Mouse (Mus musculus) limb, embryonic 14.5 days (tissue): ENCODE measurements at regions not wholly inside any gene's neighbourhood (a gene's known extent, or its start where the extent isn't known, plus 50 kb on each side); places are given as distances from the start of the nearest gene placed in this dataset.

Source experiments
- ATAC-seq: fragments of 200-750 bp; cut with Nextera tagmentation; 2 replicates; pipeline ENCODE4 v1.8.0; 2017; ENCODE audit warnings: low read depth, moderate number of reproducible peaks, moderate TSS enrichment; ENCODE audit not compliant: low FRiP score
- DNase-seq: peaks from one replicate; pipeline ENCODE4 v3.0.0-alpha.2; 2015; ENCODE audit warnings: low spot score
- H3K27ac ChIP-seq: fragments of 300-500 bp; sonication (generic); replicated peaks from 2 replicates; pipeline ENCODE4 v1.5.1; 2014; ENCODE audit warnings: low read depth, mild to moderate bottlenecking, low read length, moderate library complexity, mixed read lengths
- H3K27me3 ChIP-seq: fragments of 300-500 bp; sonication (generic); 2 replicates; pipeline ENCODE4 v1.6.1; 2014; ENCODE audit warnings: low read length, mixed read lengths; ENCODE audit not compliant: control insufficient read depth, insufficient read depth
- H3K36me3 ChIP-seq: fragments of 300-500 bp; sonication (generic); 2 replicates; pipeline ENCODE4 v1.6.1; 2014; ENCODE audit warnings: mild to moderate bottlenecking, low read length, moderate library complexity, mixed read lengths; ENCODE audit not compliant: control insufficient read depth, insufficient read depth
- H3K4me1 ChIP-seq: fragments of 300-500 bp; sonication (generic); 2 replicates; pipeline ENCODE4 v1.6.1; 2014; ENCODE audit warnings: antibody characterized with exemption, low read length, mixed read lengths; ENCODE audit not compliant: control insufficient read depth, insufficient read depth
- H3K4me2 ChIP-seq: fragments of 300-500 bp; sonication (generic); replicated peaks from 2 replicates; pipeline ENCODE4 v1.6.1; 2014; ENCODE audit warnings: low read depth, mild to moderate bottlenecking, low read length, moderate library complexity; ENCODE audit not compliant: severe bottlenecking
- H3K4me3 ChIP-seq: fragments of 300-500 bp; sonication (generic); replicated peaks from 2 replicates; pipeline ENCODE4 v1.5.1; 2014; ENCODE audit warnings: low read length
- H3K9ac ChIP-seq: fragments of 300-500 bp; sonication (generic); 2 replicates; pipeline ENCODE4 v1.6.1; 2014; ENCODE audit warnings: mild to moderate bottlenecking, low read depth, low read length, moderate library complexity; ENCODE audit not compliant: severe bottlenecking
- H3K9me3 ChIP-seq: fragments of 300-500 bp; sonication (generic); 2 replicates; pipeline ENCODE4 v1.6.1; 2016; ENCODE audit warnings: low read length; ENCODE audit not compliant: control insufficient read depth
- POLR2A ChIP-seq: fragments of 200-500 bp; IDR thresholded peaks from 2 replicates; pipeline ENCODE4 v1.8.0; 2012; ENCODE audit warnings: inconsistent platforms, mild to moderate bottlenecking, moderate library complexity, borderline replicate concordance; ENCODE audit not compliant: insufficient read depth, insufficient read length; ENCODE audit errors: extremely low read depth
- WGBS: fragments of 180-500 bp; shearing (Covaris S2); extraction: QIAGEN DNeasy Blood & Tissue Kit; methylation state at CpG from one replicate; pipeline ENCODE4 v1.1.7; 2014; 5-methylcytosine and 5-hydroxymethylcytosine counted together

GRCm38 (mm10) chr16:26235239-26235638 is 129.7 kb upstream of the P3h2 start:
- no peak for TF ChIP-seq POLR2A
- DNase-seq, result no peak
- H3K4me1 ChIP-seq, result no peaks in the 10 kb centered on the region
- H3K27me3 ChIP-seq, result no peaks in the 10 kb centered on the region
- H3K36me3 ChIP-seq, result no peaks in the 10 kb centered on the region
- H3K4me3 ChIP-seq, result no peak overlapping the region
- no peak overlapping the region for H3K9ac ChIP-seq
- H3K4me2 ChIP-seq, result no peak overlapping the region
- no peaks in the 10 kb centered on the region for H3K9me3 ChIP-seq
- ATAC-seq, result no peak
- no peak overlapping the region for H3K27ac ChIP-seq

GRCm38 (mm10) chr16:26234113-26234512 is 128.5 kb upstream of the P3h2 start:
- no peaks in the 10 kb centered on the region for H3K27me3 ChIP-seq
- no peaks in the 10 kb centered on the region for H3K9me3 ChIP-seq
- H3K36me3 ChIP-seq, result no peaks in the 10 kb centered on the region
- no peaks in the 10 kb centered on the region for H3K4me1 ChIP-seq
- no peak overlapping the region for H3K4me3 ChIP-seq
- TF ChIP-seq POLR2A, result no peak
- DNase-seq (peak; percentile 93), ATAC-seq (peak; percentile 82; the same call in 1 of the 2 replicates)
- H3K27ac ChIP-seq, result no peak overlapping the region
- H3K9ac ChIP-seq, result no peak overlapping the region
- no peak overlapping the region for H3K4me2 ChIP-seq
- 3% methylated on average over 3 of the region's 3 CpGs for WGBS

GRCm38 (mm10) chr16:26231110-26231509 is 125.5 kb upstream of the P3h2 start:
- Histone ChIP-seq H3K9ac (no peak overlapping the region), H3K4me2 (no peak overlapping the region), H3K27ac (no peak overlapping the region), H3K4me3 (no peak overlapping the region), H3K9me3 (no peaks in the 10 kb centered on the region), H3K27me3 (no peaks in the 10 kb centered on the region), H3K36me3 (no peaks in the 10 kb centered on the region), H3K4me1 (no peaks in the 10 kb centered on the region)
- DNase-seq (no peak), ATAC-seq (no peak)
- TF ChIP-seq POLR2A, result no peak
- 94% methylated on average over 1 of the region's 1 CpGs for WGBS

GRCm38 (mm10) chr16:26211418-26211817 is 105.8 kb upstream of the P3h2 start:
- TF ChIP-seq POLR2A, result no peak
- H3K27ac ChIP-seq, result no peak overlapping the region
- no peak overlapping the region for H3K4me2 ChIP-seq
- no peak overlapping the region for H3K9ac ChIP-seq
- H3K27me3 ChIP-seq, result no peaks in the 10 kb centered on the region
- no peak for ATAC-seq
- DNase-seq, result no peak
- peaks cover 11% of the 10 kb centered on the region for H3K9me3 ChIP-seq
- 83% methylated on average over 3 of the region's 3 CpGs for WGBS
- H3K4me1 ChIP-seq, result no peaks in the 10 kb centered on the region
- no peaks in the 10 kb centered on the region for H3K36me3 ChIP-seq
- no peak overlapping the region for H3K4me3 ChIP-seq

- peak; percentile 65 for DNase-seq
- no peak for ATAC-seq
- no peak for TF ChIP-seq POLR2A
- H3K4me3 ChIP-seq, result no peak overlapping the region
- H3K4me1 ChIP-seq, result peaks cover 4% of the 10 kb centered on the region; the same call in 1 of the 2 replicates
- no peaks in the 10 kb centered on the region for H3K27me3 ChIP-seq
- H3K4me2 ChIP-seq, result no peak overlapping the region
- H3K36me3 ChIP-seq, result no peaks in the 10 kb centered on the region
- H3K9ac ChIP-seq, result no peak overlapping the region
- no peaks in the 10 kb centered on the region for H3K9me3 ChIP-seq
- H3K27ac ChIP-seq, result no peak overlapping the region
- WGBS, result 12% methylated on average over 4 of the region's 4 CpGs
Measured at GRCm38 (mm10) chr16:26199125-26199524, 93.5 kb upstream of the P3h2 start.

- peaks cover 4% of the 10 kb centered on the region; the same call in 1 of the 2 replicates for H3K4me1 ChIP-seq
- no peak overlapping the region for H3K4me3 ChIP-seq
- no peaks in the 10 kb centered on the region for H3K9me3 ChIP-seq
- no peaks in the 10 kb centered on the region for H3K36me3 ChIP-seq
- H3K27ac ChIP-seq, result no peak overlapping the region
- ATAC-seq (no peak), DNase-seq (peak; percentile 20)
- no peak overlapping the region for H3K4me2 ChIP-seq
- H3K27me3 ChIP-seq, result no peaks in the 10 kb centered on the region
- TF ChIP-seq POLR2A, result no peak
- H3K9ac ChIP-seq, result no peak overlapping the region
Measured at GRCm38 (mm10) chr16:26196345-26196744, 90.8 kb upstream of the P3h2 start.
